Mouse (Mus musculus): ENCODE data around the gene Lpcat2. TPM values are rescaled to one million over a fixed set of nuclear protein-coding genes. Genes with fewer than 3 reads are reported as not detected.

The Lpcat2 gene
- polyA plus RNA-seq, 1 experiment = 10.6 TPM

- H3K27ac ChIP-seq (ENCODE audit: insufficient read depth, low read length) = no peak overlapping the region
- TF ChIP-seq CTCF (IDR thresholded peaks at IDR 0.05; ENCODE audit: borderline replicate concordance, insufficient read depth, low read depth, low read length) (no peak), POLR2A (IDR thresholded peaks at IDR 0.05; ENCODE audit: borderline replicate concordance, insufficient read depth, low read length) (no peak)
- H3K4me3 ChIP-seq (replicated peaks; ENCODE audit: insufficient read depth, low read depth, low read length) = no peak overlapping the region
- 75% methylated on average over 3 of the region's 3 CpGs for WGBS
- no peak for DNase-seq
- H3K4me1 ChIP-seq (ENCODE audit: control insufficient read depth, insufficient read depth, low read length) = no peaks in the 10 kb centered on the region
- H3K27me3 ChIP-seq (ENCODE audit: control insufficient read depth, insufficient read depth, low read length) = no peaks in the 10 kb centered on the region
Measured at GRCm38 (mm10) chr8:92921768-92922167, 66.6 kb downstream of the Lpcat2 start.

- 32% methylated on average over 4 of the region's 4 CpGs for WGBS
Measured at GRCm38 (mm10) chr8:92928986-92929385, 73.8 kb downstream of the Lpcat2 start.

GRCm38 (mm10) chr8:92938056-92938455 is 82.9 kb downstream of the Lpcat2 start:
- no peak for DNase-seq
- Histone ChIP-seq H3K27ac (ENCODE audit: insufficient read depth, low read length) (no peak overlapping the region), H3K4me1 (ENCODE audit: control insufficient read depth, insufficient read depth, low read length) (no peaks in the 10 kb centered on the region), H3K4me3 (replicated peaks; ENCODE audit: insufficient read depth, low read depth, low read length) (no peak overlapping the region), H3K27me3 (ENCODE audit: control insufficient read depth, insufficient read depth, low read length) (no peaks in the 10 kb centered on the region)
- WGBS = 69% methylated on average over 4 of the region's 4 CpGs
- TF ChIP-seq POLR2A (IDR thresholded peaks at IDR 0.05; ENCODE audit: borderline replicate concordance, insufficient read depth, low read length) = no peak
- no peak for TF ChIP-seq CTCF (IDR thresholded peaks at IDR 0.05; ENCODE audit: borderline replicate concordance, insufficient read depth, low read depth, low read length)

More at GRCm38 (mm10) chr8:92928986-92929385, 73.8 kb downstream of the Lpcat2 start:
- no peak overlapping the region for H3K4me3 ChIP-seq (replicated peaks; ENCODE audit: insufficient read depth, low read depth, low read length)
- no peaks in the 10 kb centered on the region for H3K4me1 ChIP-seq (ENCODE audit: control insufficient read depth, insufficient read depth, low read length)
- TF ChIP-seq POLR2A (IDR thresholded peaks at IDR 0.05; ENCODE audit: borderline replicate concordance, insufficient read depth, low read length) (no peak), CTCF (IDR thresholded peaks at IDR 0.05; ENCODE audit: borderline replicate concordance, insufficient read depth, low read depth, low read length) (no peak)
- H3K27me3 ChIP-seq (ENCODE audit: control insufficient read depth, insufficient read depth, low read length) = no peaks in the 10 kb centered on the region
- DNase-seq = no peak
- H3K27ac ChIP-seq (ENCODE audit: insufficient read depth, low read length) = no peak overlapping the region

- 68% methylated on average over 4 of the region's 4 CpGs for WGBS
- H3K27ac ChIP-seq (ENCODE audit: insufficient read depth, low read length) = no peak overlapping the region
- TF ChIP-seq POLR2A (IDR thresholded peaks at IDR 0.05; ENCODE audit: borderline replicate concordance, insufficient read depth, low read length) (no peak), CTCF (IDR thresholded peaks at IDR 0.05; ENCODE audit: borderline replicate concordance, insufficient read depth, low read depth, low read length) (no peak)
- H3K4me3 ChIP-seq (replicated peaks; ENCODE audit: insufficient read depth, low read depth, low read length) = no peak overlapping the region
- DNase-seq = no peak
- H3K27me3 ChIP-seq (ENCODE audit: control insufficient read depth, insufficient read depth, low read length) = no peaks in the 10 kb centered on the region
- H3K4me1 ChIP-seq (ENCODE audit: control insufficient read depth, insufficient read depth, low read length) = no peaks in the 10 kb centered on the region
Measured at GRCm38 (mm10) chr8:92949071-92949470, 93.9 kb downstream of the Lpcat2 start.

GRCm38 (mm10) chr8:92950639-92951371 is 95.7 kb downstream of the Lpcat2 start:
- Histone ChIP-seq H3K4me1 (ENCODE audit: control insufficient read depth, insufficient read depth, low read length) (no peaks in the 10 kb centered on the region), H3K4me3 (replicated peaks; ENCODE audit: insufficient read depth, low read depth, low read length) (no peak overlapping the region), H3K27me3 (ENCODE audit: control insufficient read depth, insufficient read depth, low read length) (no peaks in the 10 kb centered on the region), H3K27ac (ENCODE audit: insufficient read depth, low read length) (no peak overlapping the region)
- 69% methylated on average over 12 of the region's 12 CpGs for WGBS
- no peak for TF ChIP-seq POLR2A (IDR thresholded peaks at IDR 0.05; ENCODE audit: borderline replicate concordance, insufficient read depth, low read length)
- TF ChIP-seq CTCF (IDR thresholded peaks at IDR 0.05; ENCODE audit: borderline replicate concordance, insufficient read depth, low read depth, low read length) = no peak
- DNase-seq = no peak

GRCm38 (mm10) chr8:92954044-92954443 is 98.9 kb downstream of the Lpcat2 start:
- 85% methylated on average over 5 of the region's 5 CpGs for WGBS
- Histone ChIP-seq H3K4me1 (ENCODE audit: control insufficient read depth, insufficient read depth, low read length) (no peaks in the 10 kb centered on the region), H3K27me3 (ENCODE audit: control insufficient read depth, insufficient read depth, low read length) (no peaks in the 10 kb centered on the region), H3K27ac (ENCODE audit: insufficient read depth, low read length) (no peak overlapping the region), H3K4me3 (replicated peaks; ENCODE audit: insufficient read depth, low read depth, low read length) (no peak overlapping the region)
- TF ChIP-seq POLR2A (IDR thresholded peaks at IDR 0.05; ENCODE audit: borderline replicate concordance, insufficient read depth, low read length) = no peak
- no peak for TF ChIP-seq CTCF (IDR thresholded peaks at IDR 0.05; ENCODE audit: borderline replicate concordance, insufficient read depth, low read depth, low read length)
- DNase-seq = no peak

- H3K27ac ChIP-seq (ENCODE audit: insufficient read depth, low read length) = no peak within 1 kb of the TSS
- H3K27me3 ChIP-seq (ENCODE audit: control insufficient read depth, insufficient read depth, low read length) = peaks cover 2% of the 10 kb centered on the region; the same call in 1 of the 2 replicates
- DNase-seq = no peak
- H3K4me3 ChIP-seq (replicated peaks; ENCODE audit: insufficient read depth, low read depth, low read length) = no peak within 1 kb of the TSS
- 84% methylated on average over 10 of the region's 10 CpGs for WGBS
- TF ChIP-seq CTCF (IDR thresholded peaks at IDR 0.05; ENCODE audit: borderline replicate concordance, insufficient read depth, low read depth, low read length) (no peak), POLR2A (IDR thresholded peaks at IDR 0.05; ENCODE audit: borderline replicate concordance, insufficient read depth, low read length) (no peak)
- H3K4me1 ChIP-seq (ENCODE audit: control insufficient read depth, insufficient read depth, low read length) = no peaks in the 10 kb centered on the region; the same call in 1 of the 2 replicates
Measured at GRCm38 (mm10) chr8:92959779-92960178, 104.6 kb downstream of the Lpcat2 start, which contains the start of gene Slc6a2. Gene Slc6a2, plus strand, starts transcription at chr8:92960079.

- Histone ChIP-seq H3K4me3 (replicated peaks; ENCODE audit: insufficient read depth, low read depth, low read length) (no peak overlapping the region), H3K27ac (ENCODE audit: insufficient read depth, low read length) (no peak overlapping the region), H3K27me3 (ENCODE audit: control insufficient read depth, insufficient read depth, low read length) (peaks cover 2% of the 10 kb centered on the region; the same call in 1 of the 2 replicates), H3K4me1 (ENCODE audit: control insufficient read depth, insufficient read depth, low read length) (no peaks in the 10 kb centered on the region; the same call in 1 of the 2 replicates)
- WGBS = under 1% methylated on average over 42 of the region's 42 CpGs
- no peak for DNase-seq
- TF ChIP-seq POLR2A (IDR thresholded peaks at IDR 0.05; ENCODE audit: borderline replicate concordance, insufficient read depth, low read length) (no peak), CTCF (IDR thresholded peaks at IDR 0.05; ENCODE audit: borderline replicate concordance, insufficient read depth, low read depth, low read length) (no peak)
Measured at GRCm38 (mm10) chr8:92960451-92960911, 105.3 kb downstream of the Lpcat2 start.

Data from cerebellum, adult 2 months (tissue).